Mouse (Mus musculus) heart, embryonic 15.5 days (tissue): ENCODE data around the gene Arhgef9. TPM values are rescaled to one million over a fixed set of nuclear protein-coding genes. Genes with fewer than 3 reads are reported as not detected.

Source experiments
- polyA plus RNA-seq: library from polyadenylated mRNA; unstranded; fragments of >200 nt; fragmentation: Nextera tagmentation; extraction: Ambion mirVana; gene quantifications from 2 replicates; pipeline ENCODE4 v1.2.1, GENCODE M21; 2015

Arhgef9 gene
- polyA plus RNA-seq, 1 experiment from 2014 or later = 9.0 TPM

Other genes with a start within 250 kb of the Arhgef9 start
- 3.8 and 4.2 TPM in 2 replicates for gene Spin4, start 170.2 kb downstream of the Arhgef9 start, polyA plus RNA-seq
- gene Amer1, start 248.0 kb upstream of the Arhgef9 start, polyA plus RNA-seq = 5.6 and 6.9 TPM in 2 replicates